Mouse (Mus musculus): ENCODE results near the gene Ttc7b. TPM values are rescaled to one million over a fixed set of nuclear protein-coding genes. Genes with fewer than 3 reads are reported as not detected.
A peak's percentile ranks its signal among the peaks of the same experiment; 100 is the strongest.

Ttc7b gene
- polyA plus RNA-seq, 1 experiment = 18.2 TPM

GRCm38 (mm10) chr12:100422286-100422820 lies 98.3 kb downstream of the Ttc7b start:
- TF ChIP-seq POLR2AphosphoS2 (IDR thresholded peaks at IDR 0.05; ENCODE audit: insufficient read length, low read depth) (no peak), TCF3 (IDR thresholded peaks at IDR 0.05; ENCODE audit: insufficient read length, low read depth) (no peak), POLR2A (IDR thresholded peaks at IDR 0.05; ENCODE audit: insufficient read length, low read depth) (no peak), MYOG (IDR thresholded peaks at IDR 0.05; ENCODE audit: control insufficient read depth in 1 of 3, insufficient read depth in 1 of 3, insufficient read length in 2 of 3, low read depth in 2 of 3) (peak in 1 of 3 experiments; percentile 11)
- H3K27me3 ChIP-seq (ENCODE audit: control insufficient read depth, insufficient read depth, insufficient read length) = no peaks in the 10 kb centered on the region
- no peaks in the 10 kb centered on the region for H3K36me3 ChIP-seq (ENCODE audit: control insufficient read depth, insufficient read depth)
- no peaks in the 10 kb centered on the region for H3K79me2 ChIP-seq (ENCODE audit: control insufficient read depth, insufficient read depth)
- H3K4me3 ChIP-seq = no peak overlapping the region
- H3ac ChIP-seq (ENCODE audit: control insufficient read depth, insufficient read length) = no peak overlapping the region
- no peak overlapping the region for H3K4me2 ChIP-seq (ENCODE audit: low read depth)

DNA sequence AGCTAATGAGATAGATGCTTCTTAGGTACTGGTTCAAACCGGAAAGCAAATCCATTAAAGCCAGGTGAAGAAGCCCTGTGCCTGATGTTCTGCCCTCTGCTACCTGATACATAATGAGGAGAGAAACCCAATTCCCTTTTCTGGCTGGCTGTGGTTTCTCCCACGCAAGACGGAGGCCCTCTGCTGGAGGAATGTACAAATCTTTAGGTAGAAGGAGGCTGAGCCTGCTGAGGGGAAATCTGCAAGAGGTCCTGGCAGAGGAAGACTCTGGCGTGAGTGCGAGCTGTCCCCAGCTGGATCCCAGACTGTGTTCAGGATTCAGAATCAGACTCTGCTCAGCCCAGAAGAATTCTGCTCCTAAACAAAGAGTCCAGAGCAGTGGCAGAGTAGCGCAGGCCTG lies 99.1 kb downstream of the Ttc7b start:
- H3K4me3 ChIP-seq = no peak overlapping the region
- peak overlapping the region; percentile 62 for H3K4me2 ChIP-seq (ENCODE audit: low read depth)

DNA sequence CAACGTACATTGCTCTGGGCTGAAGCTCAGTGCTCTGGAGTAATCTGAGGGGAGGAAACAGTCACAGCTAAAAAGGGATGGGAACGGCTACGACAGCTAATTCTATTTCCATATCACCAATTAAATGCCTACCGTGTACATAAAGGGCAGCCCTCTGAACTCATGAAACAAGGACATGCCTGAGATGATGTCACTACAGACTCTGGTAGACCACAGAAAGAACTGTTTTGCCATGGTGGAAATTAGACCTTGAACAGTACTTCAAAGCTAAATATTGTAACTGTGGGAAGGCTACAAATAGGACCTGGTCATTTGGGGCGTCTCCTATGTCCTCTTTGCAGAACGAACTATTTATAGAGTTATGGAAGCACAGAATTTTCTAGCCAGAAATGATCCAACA lies 99.7 kb downstream of the Ttc7b start:
- TF ChIP-seq REST (IDR thresholded peaks at IDR 0.05; ENCODE audit: insufficient read depth, insufficient read length) (no peak), POLR2A (IDR thresholded peaks at IDR 0.05; ENCODE audit: insufficient read length, low read depth) (no peak), TCF3 (IDR thresholded peaks at IDR 0.05; ENCODE audit: insufficient read length, low read depth) (no peak), CEBPB (IDR thresholded peaks at IDR 0.05; ENCODE audit: insufficient read depth, poor library complexity, severe bottlenecking) (no peak), POLR2AphosphoS2 (IDR thresholded peaks at IDR 0.05; ENCODE audit: insufficient read length, low read depth) (no peak), SRF (IDR thresholded peaks at IDR 0.05; ENCODE audit: control insufficient read depth, insufficient read length, low read depth) (no peak), TCF12 (IDR thresholded peaks at IDR 0.05; ENCODE audit: insufficient read depth, poor library complexity, severe bottlenecking) (no peak), USF1 (IDR thresholded peaks at IDR 0.05; ENCODE audit: low read depth) (no peak)
- no peaks in the 10 kb centered on the region for H3K36me3 ChIP-seq (ENCODE audit: control insufficient read depth, insufficient read depth)
- H3K27me3 ChIP-seq (ENCODE audit: control insufficient read depth, insufficient read depth, insufficient read length) = no peaks in the 10 kb centered on the region
- no peak overlapping the region for H3K4me3 ChIP-seq
- peak overlapping the region; percentile 62 for H3K4me2 ChIP-seq (ENCODE audit: low read depth)
- H3K79me2 ChIP-seq (ENCODE audit: control insufficient read depth, insufficient read depth) = no peaks in the 10 kb centered on the region
- H3ac ChIP-seq (ENCODE audit: control insufficient read depth, insufficient read length) = no peak overlapping the region

More for the DNA sequence above, 99.1 kb downstream of the Ttc7b start:
- TF ChIP-seq TCF3 (IDR thresholded peaks at IDR 0.05; ENCODE audit: insufficient read length, low read depth) = no peak
- no peak for TF ChIP-seq USF1 (IDR thresholded peaks at IDR 0.05; ENCODE audit: low read depth)
- TF ChIP-seq POLR2A (IDR thresholded peaks at IDR 0.05; ENCODE audit: insufficient read length, low read depth) = no peak
- TF ChIP-seq MYOD1 (IDR thresholded peaks at IDR 0.05; ENCODE audit: control insufficient read depth in 1 of 3, insufficient read length in 2 of 3, low read depth in 2 of 3) = no peak
- TF ChIP-seq CEBPB (IDR thresholded peaks at IDR 0.05; ENCODE audit: insufficient read depth, poor library complexity, severe bottlenecking) = no peak
- TF ChIP-seq MYOG (IDR thresholded peaks at IDR 0.05; ENCODE audit: control insufficient read depth in 1 of 3, insufficient read depth in 1 of 3, insufficient read length in 2 of 3, low read depth in 2 of 3) = no peak
- no peak for TF ChIP-seq TCF12 (IDR thresholded peaks at IDR 0.05; ENCODE audit: insufficient read depth, poor library complexity, severe bottlenecking)
- TF ChIP-seq POLR2AphosphoS2 (IDR thresholded peaks at IDR 0.05; ENCODE audit: insufficient read length, low read depth) = no peak
- TF ChIP-seq REST (IDR thresholded peaks at IDR 0.05; ENCODE audit: insufficient read depth, insufficient read length) = no peak
- no peak for TF ChIP-seq SRF (IDR thresholded peaks at IDR 0.05; ENCODE audit: control insufficient read depth, insufficient read length, low read depth)
- no peaks in the 10 kb centered on the region for H3K36me3 ChIP-seq (ENCODE audit: control insufficient read depth, insufficient read depth)
- H3K79me2 ChIP-seq (ENCODE audit: control insufficient read depth, insufficient read depth) = no peaks in the 10 kb centered on the region
- no peak overlapping the region for H3ac ChIP-seq (ENCODE audit: control insufficient read depth, insufficient read length)
- no peaks in the 10 kb centered on the region for H3K27me3 ChIP-seq (ENCODE audit: control insufficient read depth, insufficient read depth, insufficient read length)

GRCm38 (mm10) chr12:100419946-100420874 lies 100.4 kb downstream of the Ttc7b start:
- Histone ChIP-seq H3K4me3 (no peak overlapping the region), H3K79me2 (ENCODE audit: control insufficient read depth, insufficient read depth) (no peaks in the 10 kb centered on the region), H3K27me3 (ENCODE audit: control insufficient read depth, insufficient read depth, insufficient read length) (no peaks in the 10 kb centered on the region), H3K4me2 (ENCODE audit: low read depth) (peak overlapping the region; percentile 62), H3K36me3 (ENCODE audit: control insufficient read depth, insufficient read depth) (no peaks in the 10 kb centered on the region), H3ac (ENCODE audit: control insufficient read depth, insufficient read length) (no peak overlapping the region)
- TF ChIP-seq MAX (IDR thresholded peaks at IDR 0.05; ENCODE audit: low read depth) (no peak), TCF3 (IDR thresholded peaks at IDR 0.05; ENCODE audit: insufficient read length, low read depth) (no peak), SRF (IDR thresholded peaks at IDR 0.05; ENCODE audit: control insufficient read depth, insufficient read length, low read depth) (no peak), REST (IDR thresholded peaks at IDR 0.05; ENCODE audit: insufficient read depth, insufficient read length) (no peak), MYOD1 (IDR thresholded peaks at IDR 0.05; ENCODE audit: control insufficient read depth in 1 of 3, insufficient read length in 2 of 3, low read depth in 2 of 3) (peak; percentile 26 to 84 (median 83)), POLR2A (IDR thresholded peaks at IDR 0.05; ENCODE audit: insufficient read length, low read depth) (no peak), CEBPB (IDR thresholded peaks at IDR 0.05; ENCODE audit: insufficient read depth, poor library complexity, severe bottlenecking) (no peak), TCF12 (IDR thresholded peaks at IDR 0.05; ENCODE audit: insufficient read depth, poor library complexity, severe bottlenecking) (peak; percentile 47), E2F4 (IDR thresholded peaks at IDR 0.05; ENCODE audit: insufficient read depth) (no peak), USF1 (IDR thresholded peaks at IDR 0.05; ENCODE audit: low read depth) (no peak), MYOG (IDR thresholded peaks at IDR 0.05; ENCODE audit: control insufficient read depth in 1 of 3, insufficient read depth in 1 of 3, insufficient read length in 2 of 3, low read depth in 2 of 3) (peak in 2 of 3 experiments; percentile 28 to 53), POLR2AphosphoS2 (IDR thresholded peaks at IDR 0.05; ENCODE audit: insufficient read length, low read depth) (no peak)
